Mouse (Mus musculus) limb, embryonic 13.5 days (tissue): ENCODE measurements around the gene Arl9. TPM values are rescaled to one million over a fixed set of nuclear protein-coding genes. Genes with fewer than 3 reads are reported as not detected.

Source experiments
- ATAC-seq: fragments of 200-750 bp; cut with Nextera tagmentation; 2 replicates; pipeline ENCODE4 v1.8.0; 2017; ENCODE audit warnings: low read depth, moderate number of reproducible peaks, moderate TSS enrichment; ENCODE audit not compliant: low FRiP score
- H3K27ac ChIP-seq: fragments of 300-500 bp; sonication (generic); 2 replicates; pipeline ENCODE4 v1.5.1; 2015; ENCODE audit warnings: inconsistent platforms, mild to moderate bottlenecking, moderate library complexity
- H3K27me3 ChIP-seq: fragments of 300-500 bp; sonication (generic); 2 replicates; pipeline ENCODE4 v1.6.1; 2015; ENCODE audit warnings: mild to moderate bottlenecking, inconsistent platforms
- H3K36me3 ChIP-seq: fragments of 300-500 bp; sonication (generic); 2 replicates; pipeline ENCODE4 v1.6.1; 2015; ENCODE audit warnings: inconsistent platforms, mild to moderate bottlenecking, moderate library complexity
- H3K4me1 ChIP-seq: fragments of 300-500 bp; sonication (generic); 2 replicates; pipeline ENCODE4 v1.6.1; 2015; ENCODE audit warnings: inconsistent platforms
- H3K4me2 ChIP-seq: fragments of 300-500 bp; sonication (generic); replicated peaks from 2 replicates; pipeline ENCODE4 v1.6.1; 2015; ENCODE audit warnings: inconsistent platforms, mild to moderate bottlenecking, moderate library complexity
- H3K4me3 ChIP-seq: fragments of 300-500 bp; sonication (generic); 2 replicates; pipeline ENCODE4 v1.5.1; 2015; ENCODE audit warnings: moderate library complexity, mild to moderate bottlenecking, inconsistent platforms
- H3K9ac ChIP-seq: fragments of 300-500 bp; sonication (generic); 2 replicates; pipeline ENCODE4 v1.6.1; 2015; ENCODE audit warnings: mild to moderate bottlenecking, inconsistent platforms
- H3K9me3 ChIP-seq: fragments of 300-500 bp; sonication (generic); 2 replicates; pipeline ENCODE4 v1.6.1; 2016; ENCODE audit warnings: inconsistent platforms
- WGBS: fragments of 180-500 bp; shearing (Covaris S2); methylation state at CpG from one replicate; pipeline ENCODE4 v1.1.7; 2015; 5-methylcytosine and 5-hydroxymethylcytosine counted together
- polyA plus RNA-seq: library from polyadenylated mRNA; unstranded; fragments of >200 nt; fragmentation: Nextera tagmentation; extraction: Ambion mirVana; gene quantifications from 2 replicates; pipeline ENCODE4 v1.2.1, GENCODE M21; 2015

Arl9 gene
- polyA plus RNA-seq, 1 experiment from 2014 or later: not detected

DNA sequence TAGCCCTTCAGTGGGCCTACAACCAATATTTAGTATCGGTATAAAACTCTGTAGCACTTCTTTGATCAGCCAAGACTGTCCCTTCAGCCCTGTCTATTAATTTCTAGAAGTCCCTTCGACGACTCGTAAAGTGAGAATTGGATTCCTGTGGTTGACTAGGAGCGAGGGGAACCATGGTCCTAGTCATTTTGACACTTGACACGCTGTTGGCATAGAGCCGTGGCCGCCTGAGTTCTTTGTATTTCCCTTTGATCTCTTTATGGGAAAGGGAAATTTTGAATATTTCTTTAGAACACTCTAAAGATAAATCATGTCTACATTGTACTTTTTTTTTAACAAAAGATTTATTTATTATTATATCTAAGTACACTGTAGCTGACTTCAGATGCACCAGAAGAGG is 28.1 kb upstream of the Arl9 start:
- Histone ChIP-seq H3K4me2 (peak overlapping the region; percentile 89), H3K27ac (no peak overlapping the region), H3K4me1 (peaks cover 19% of the 10 kb centered on the region), H3K27me3 (no peaks in the 10 kb centered on the region), H3K9me3 (no peaks in the 10 kb centered on the region), H3K4me3 (peak overlapping the region; percentile 94), H3K36me3 (peaks cover 38% of the 10 kb centered on the region), H3K9ac (peak overlapping the region; percentile 90)
- ATAC-seq: no peak
- WGBS: 70% methylated on average over 8 of the region's 8 CpGs

DNA sequence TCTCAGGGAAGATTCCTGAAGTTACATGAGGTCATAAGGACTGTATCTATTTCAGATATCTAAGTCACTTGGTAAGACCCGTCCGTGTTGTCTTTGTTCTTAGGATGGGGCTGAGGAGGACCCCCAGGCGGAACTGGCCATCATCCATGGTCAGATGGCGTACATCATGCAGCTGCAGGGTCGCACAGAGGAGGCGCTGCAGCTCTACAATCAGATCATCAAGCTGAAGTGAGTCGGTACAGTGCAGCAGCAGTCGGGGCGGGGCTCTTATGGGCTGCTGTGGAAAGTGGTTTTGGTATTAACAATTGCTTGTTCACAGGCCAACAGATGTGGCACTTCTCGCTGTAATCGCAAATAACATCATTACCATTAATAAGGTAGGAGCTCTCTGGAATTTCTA is 19.8 kb upstream of the Arl9 start:
- no peaks in the 10 kb centered on the region for H3K4me1 ChIP-seq
- WGBS: 95% methylated on average over 11 of the region's 11 CpGs
- H3K9me3 ChIP-seq: no peaks in the 10 kb centered on the region
- no peak overlapping the region for H3K9ac ChIP-seq
- no peak overlapping the region for H3K27ac ChIP-seq
- H3K27me3 ChIP-seq: no peaks in the 10 kb centered on the region
- no peak overlapping the region for H3K4me2 ChIP-seq
- no peak for ATAC-seq
- H3K36me3 ChIP-seq: peaks cover 81% of the 10 kb centered on the region
- no peak overlapping the region for H3K4me3 ChIP-seq

DNA sequence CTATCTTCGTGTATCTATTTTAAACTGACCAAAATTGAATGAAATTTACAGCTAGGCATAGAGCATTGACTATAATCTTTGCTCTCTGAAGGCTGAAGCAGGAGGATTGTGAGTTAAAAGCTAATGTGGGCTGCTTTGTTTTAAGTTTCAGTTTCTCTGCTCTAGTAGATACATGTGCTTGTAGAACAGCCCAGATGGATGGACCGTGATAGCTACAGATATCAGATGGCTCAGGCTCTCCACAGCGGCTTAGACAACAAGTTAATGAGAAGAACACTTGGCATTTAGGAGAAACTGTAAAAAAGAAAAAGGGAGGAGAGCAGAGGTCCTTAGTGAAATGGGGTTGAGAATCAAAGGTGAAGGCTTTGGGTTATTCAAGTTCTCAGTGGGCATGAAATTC is 13.1 kb upstream of the Arl9 start:
- Histone ChIP-seq H3K4me2 (no peak overlapping the region), H3K27me3 (no peaks in the 10 kb centered on the region), H3K9me3 (no peaks in the 10 kb centered on the region), H3K4me1 (no peaks in the 10 kb centered on the region), H3K4me3 (no peak overlapping the region), H3K9ac (no peak overlapping the region), H3K27ac (no peak overlapping the region), H3K36me3 (peaks cover 88% of the 10 kb centered on the region)
- WGBS: 94% methylated on average over 3 of the region's 3 CpGs
- ATAC-seq: no peak

DNA sequence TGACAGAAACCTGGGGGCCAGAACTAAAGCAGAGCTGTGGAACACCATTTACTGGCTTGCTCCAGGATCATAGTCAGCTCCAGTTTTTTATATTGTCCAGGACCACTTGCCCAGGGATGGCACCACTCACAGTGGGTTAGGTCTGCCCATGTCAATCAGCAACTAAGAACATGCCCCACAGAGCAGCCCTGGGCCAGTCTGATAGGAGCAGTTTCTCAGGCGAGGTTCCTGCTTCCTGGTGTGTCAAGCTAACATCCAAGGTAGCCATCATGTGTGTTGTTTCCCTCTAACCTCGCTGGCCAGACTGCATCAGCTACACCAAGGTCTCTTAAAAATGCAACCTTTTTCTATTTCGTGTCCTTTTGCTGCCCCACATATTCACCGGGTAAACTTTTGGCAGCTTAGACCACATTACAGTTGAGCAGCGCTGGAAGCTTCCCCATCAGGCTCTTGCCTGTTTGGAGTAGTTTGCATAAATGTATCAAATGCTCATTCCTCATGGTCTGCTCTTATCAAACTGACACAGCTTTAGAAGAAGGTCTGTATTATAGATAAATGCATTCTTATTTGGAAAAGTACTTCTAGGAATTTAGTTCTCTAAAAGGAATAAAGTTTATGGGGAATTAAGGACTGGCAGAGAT is 10.6 kb upstream of the Arl9 start:
- H3K4me1 ChIP-seq: no peaks in the 10 kb centered on the region
- no peak overlapping the region for H3K27ac ChIP-seq
- ATAC-seq: no peak
- no peak overlapping the region for H3K4me2 ChIP-seq
- no peak overlapping the region for H3K4me3 ChIP-seq
- 93% methylated on average over 5 of the region's 5 CpGs for WGBS
- H3K9me3 ChIP-seq: no peaks in the 10 kb centered on the region
- no peaks in the 10 kb centered on the region for H3K27me3 ChIP-seq
- H3K9ac ChIP-seq: no peak overlapping the region
- H3K36me3 ChIP-seq: peaks cover 91% of the 10 kb centered on the region

DNA sequence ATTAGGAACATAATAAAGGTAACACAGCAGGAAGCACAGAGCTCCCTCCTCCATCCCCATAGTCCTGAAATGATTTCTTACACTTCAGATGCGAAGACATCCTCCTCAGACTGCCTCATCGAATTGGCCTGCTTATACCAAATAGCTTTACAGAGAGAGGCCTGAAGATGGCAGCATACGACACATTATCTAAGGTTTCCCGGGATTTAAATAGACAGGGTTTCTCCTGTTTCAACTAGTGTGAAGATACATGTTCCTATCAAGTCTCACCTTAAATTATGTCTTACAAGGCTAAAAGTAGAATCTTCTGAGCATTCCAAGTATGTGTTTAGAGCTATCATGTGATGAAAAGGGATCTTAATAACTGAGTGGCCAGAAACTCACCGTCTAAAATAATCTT is 5.4 kb upstream of the Arl9 start:
- H3K9me3 ChIP-seq: peaks cover 4% of the 10 kb centered on the region; the same call in 1 of the 2 replicates
- WGBS: 60% methylated on average over 5 of the region's 5 CpGs
- H3K4me3 ChIP-seq: no peak overlapping the region
- H3K4me2 ChIP-seq: no peak overlapping the region
- H3K27ac ChIP-seq: no peak overlapping the region
- H3K27me3 ChIP-seq: no peaks in the 10 kb centered on the region
- peaks cover 76% of the 10 kb centered on the region for H3K36me3 ChIP-seq
- ATAC-seq: no peak
- no peaks in the 10 kb centered on the region for H3K4me1 ChIP-seq
- H3K9ac ChIP-seq: no peak overlapping the region

DNA sequence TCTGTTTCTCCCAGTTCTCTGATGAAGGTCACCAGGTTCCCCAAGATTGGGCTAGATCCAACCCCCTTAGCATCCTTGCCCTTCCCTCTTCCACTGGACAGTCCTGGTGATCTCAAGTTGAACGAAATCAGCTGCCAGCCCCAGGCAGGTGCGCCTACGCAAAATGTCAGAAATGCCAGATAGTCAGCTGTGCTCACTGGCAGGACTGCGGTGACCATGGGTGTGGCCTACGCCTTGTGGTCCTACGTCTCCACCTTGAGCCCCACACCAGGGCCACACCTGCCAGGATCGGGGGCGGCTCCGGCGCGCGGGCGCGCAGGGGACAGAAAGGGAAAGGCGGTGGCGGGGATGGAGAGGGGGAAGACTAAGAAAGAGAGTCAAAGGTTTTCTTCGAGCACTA is 2.7 kb upstream of the Arl9 start:
- no peaks in the 10 kb centered on the region for H3K27me3 ChIP-seq
- 93% methylated on average over 17 of the region's 17 CpGs for WGBS
- no peak overlapping the region for H3K27ac ChIP-seq
- no peak overlapping the region for H3K4me2 ChIP-seq
- ATAC-seq: no peak
- no peak overlapping the region for H3K4me3 ChIP-seq
- peaks cover 4% of the 10 kb centered on the region; the same call in 1 of the 2 replicates for H3K9me3 ChIP-seq
- peaks cover 48% of the 10 kb centered on the region for H3K36me3 ChIP-seq
- H3K4me1 ChIP-seq: no peaks in the 10 kb centered on the region
- H3K9ac ChIP-seq: no peak overlapping the region

DNA sequence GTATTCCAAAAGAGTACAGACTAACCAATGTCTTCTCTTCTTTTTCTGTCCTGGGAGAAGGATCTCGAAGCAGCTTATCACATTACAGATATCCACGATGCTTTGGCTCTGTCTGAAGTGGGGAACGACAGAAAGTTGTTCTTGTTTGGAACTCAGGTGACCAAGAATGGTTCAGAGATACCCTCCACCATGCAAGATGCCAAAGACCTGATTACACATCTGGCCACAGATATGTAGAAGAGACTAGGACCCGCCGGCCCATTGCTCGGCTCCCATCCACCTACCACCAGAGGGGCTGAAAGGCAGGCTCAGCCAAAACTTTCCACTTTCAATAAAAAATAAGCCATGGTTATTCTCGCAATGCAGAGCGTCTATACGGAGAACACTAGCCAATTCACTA is 6.5 kb downstream of the Arl9 start:
- Histone ChIP-seq H3K27ac (no peak overlapping the region), H3K9ac (no peak overlapping the region), H3K9me3 (no peaks in the 10 kb centered on the region), H3K4me1 (no peaks in the 10 kb centered on the region), H3K36me3 (no peaks in the 10 kb centered on the region), H3K27me3 (no peaks in the 10 kb centered on the region), H3K4me3 (no peak overlapping the region), H3K4me2 (no peak overlapping the region)
- WGBS: 88% methylated on average over 9 of the region's 9 CpGs
- ATAC-seq: no peak

DNA sequence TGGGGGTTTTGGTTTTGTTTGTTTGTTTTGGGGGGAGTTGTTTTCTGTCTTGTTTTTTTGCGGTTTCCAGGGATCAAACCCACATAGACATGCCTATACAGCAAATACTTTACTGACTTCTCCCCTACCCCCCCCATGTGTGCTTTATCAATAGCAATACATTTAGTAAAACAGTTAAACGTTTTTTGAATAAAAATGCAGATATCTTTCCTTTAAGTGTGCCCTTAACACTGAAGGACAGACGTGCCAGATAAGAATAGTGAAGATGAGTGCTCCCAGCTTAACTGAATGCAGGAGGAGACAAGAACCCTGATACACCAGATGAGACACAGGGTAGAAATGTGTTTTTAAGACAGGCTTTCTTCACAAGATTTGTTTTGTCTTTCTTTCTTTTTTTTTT is 7.2 kb downstream of the Arl9 start:
- Histone ChIP-seq H3K4me3 (no peak overlapping the region), H3K9ac (no peak overlapping the region), H3K4me1 (no peaks in the 10 kb centered on the region), H3K4me2 (no peak overlapping the region), H3K36me3 (no peaks in the 10 kb centered on the region), H3K9me3 (no peaks in the 10 kb centered on the region), H3K27me3 (peaks cover under 1% of the 10 kb centered on the region), H3K27ac (no peak overlapping the region)
- 65% methylated on average over 3 of the region's 3 CpGs for WGBS
- ATAC-seq: no peak

DNA sequence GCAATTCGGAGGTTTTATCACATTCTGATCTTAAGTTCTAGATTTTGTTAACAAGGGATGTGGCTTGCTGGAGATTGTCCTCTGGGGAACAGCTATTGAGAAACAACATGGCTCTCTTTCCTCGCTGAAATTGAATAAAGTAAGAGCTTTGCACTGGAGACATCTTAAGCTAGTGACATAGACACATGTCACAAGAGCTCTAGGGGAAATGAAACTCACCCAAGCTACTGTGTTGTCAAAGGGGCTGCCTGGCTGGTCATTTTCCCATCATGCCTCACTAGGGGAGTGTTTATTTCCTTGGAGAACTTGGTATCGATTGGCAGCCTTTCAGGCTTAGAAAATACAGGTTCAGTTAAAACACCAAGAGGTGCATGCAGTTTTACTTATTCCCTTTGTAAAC is 9.3 kb downstream of the Arl9 start:
- H3K27ac ChIP-seq: no peak overlapping the region
- H3K4me2 ChIP-seq: no peak overlapping the region
- H3K9ac ChIP-seq: no peak overlapping the region
- H3K4me1 ChIP-seq: no peaks in the 10 kb centered on the region
- no peak for ATAC-seq
- H3K9me3 ChIP-seq: no peaks in the 10 kb centered on the region
- WGBS: 75% methylated on average over 3 of the region's 3 CpGs
- no peaks in the 10 kb centered on the region for H3K36me3 ChIP-seq
- H3K4me3 ChIP-seq: no peak overlapping the region
- peaks cover 7% of the 10 kb centered on the region for H3K27me3 ChIP-seq

DNA sequence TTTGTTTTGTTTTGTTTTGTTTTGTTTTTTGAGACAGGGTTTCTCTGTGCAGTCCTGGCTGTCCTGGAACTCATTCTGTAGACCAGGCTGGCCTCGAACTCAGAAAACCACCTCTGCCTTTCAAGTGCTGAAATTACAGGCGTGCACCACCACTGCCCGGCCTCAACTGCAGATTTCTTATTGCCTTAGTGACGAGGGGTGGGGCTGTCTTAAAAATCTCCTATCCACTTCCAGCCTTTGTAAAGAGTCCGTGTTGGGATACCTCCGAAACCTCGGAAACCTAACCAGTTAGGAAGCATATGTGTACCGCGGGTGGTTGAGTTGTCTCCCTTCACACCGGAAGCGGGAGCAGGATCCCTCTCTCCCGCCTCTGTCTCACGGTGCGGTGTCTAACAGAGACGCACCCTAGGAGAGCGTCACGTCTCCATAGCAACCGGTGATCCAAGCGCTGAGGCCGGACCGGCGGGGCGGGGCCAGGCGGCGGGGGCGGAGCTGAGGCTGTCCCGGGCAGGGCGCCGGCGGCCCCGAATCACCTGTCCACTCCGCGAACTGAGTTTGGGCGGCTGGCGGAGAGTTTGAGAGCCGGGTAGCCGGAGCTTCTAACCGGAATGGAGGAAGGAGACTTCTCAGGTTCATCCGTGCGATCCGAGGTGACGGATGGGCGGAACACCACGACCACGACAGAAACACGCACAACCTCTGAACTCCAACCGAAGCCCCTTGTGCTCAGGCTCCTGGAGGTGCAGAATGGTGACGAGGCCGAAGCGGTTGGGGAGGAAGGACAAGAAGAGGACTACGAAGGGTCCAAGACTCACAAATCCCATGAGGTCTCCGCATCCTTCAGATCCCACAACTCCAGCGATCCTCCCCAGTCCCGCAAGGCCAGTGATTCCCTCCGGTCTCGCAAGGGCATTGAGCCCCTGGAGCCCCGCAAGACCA is 12.0 kb downstream of the Arl9 start, which contains the start of gene Thegl:
Gene Thegl, plus strand, starts transcription at position 480 of the 939 bp plus-strand sequence.
- Histone ChIP-seq H3K4me2 (peak within 1 kb of the TSS; percentile 79), H3K36me3 (no peaks in the 10 kb centered on the region), H3K4me1 (no peaks in the 10 kb centered on the region), H3K4me3 (peak within 1 kb of the TSS; percentile 53), H3K9ac (peak within 1 kb of the TSS; percentile 50; the same call in 1 of the 2 replicates), H3K27ac (no peak within 1 kb of the TSS), H3K9me3 (no peaks in the 10 kb centered on the region), H3K27me3 (peaks cover 7% of the 10 kb centered on the region)
- peak; percentile 97 for ATAC-seq
- WGBS: 13% methylated on average over 57 of the region's 57 CpGs

DNA sequence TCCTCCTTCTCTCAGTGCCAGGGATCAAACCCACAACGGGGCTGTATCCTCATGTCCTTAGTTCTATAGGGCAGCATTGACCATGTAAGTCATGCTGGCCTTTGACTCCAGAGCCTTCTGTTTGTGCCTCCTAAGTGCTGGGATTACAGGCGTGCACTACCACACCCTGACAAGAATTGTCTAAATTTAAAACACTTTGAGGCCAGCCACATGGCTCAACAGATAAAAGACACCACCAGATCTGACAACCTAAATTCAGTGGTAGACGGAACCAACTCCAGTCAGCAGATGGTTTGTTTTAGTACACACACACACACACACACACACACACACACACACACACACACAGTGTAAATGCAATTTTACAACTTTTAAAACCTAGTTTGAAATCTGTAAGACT is 24.2 kb downstream of the Arl9 start:
- Histone ChIP-seq H3K9me3 (no peaks in the 10 kb centered on the region), H3K4me2 (no peak overlapping the region), H3K36me3 (no peaks in the 10 kb centered on the region), H3K27me3 (no peaks in the 10 kb centered on the region), H3K9ac (no peak overlapping the region), H3K27ac (no peak overlapping the region), H3K4me1 (no peaks in the 10 kb centered on the region), H3K4me3 (no peak overlapping the region)
- no peak for ATAC-seq
- WGBS: 76% methylated on average over 3 of the region's 3 CpGs

DNA sequence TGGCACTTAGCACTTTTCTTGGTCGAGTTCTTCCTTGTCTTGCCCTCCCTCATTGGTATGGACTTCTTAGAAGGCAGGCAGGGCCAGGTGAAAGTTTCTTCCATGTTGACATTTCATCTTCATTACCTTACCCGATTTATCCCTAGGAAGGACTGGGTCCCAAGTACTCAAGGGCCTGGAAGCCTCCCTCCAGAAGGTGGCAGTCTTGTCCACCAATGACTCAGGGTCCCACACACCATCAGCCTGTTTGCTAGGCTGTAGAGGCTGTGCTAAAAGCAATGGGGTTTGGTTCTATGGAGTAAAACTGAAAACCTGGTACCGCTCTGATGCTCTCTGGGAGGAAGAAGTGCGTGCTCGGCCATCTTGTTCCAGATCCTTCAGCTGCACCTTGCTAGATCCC is 25.9 kb downstream of the Arl9 start:
- Histone ChIP-seq H3K9me3 (no peaks in the 10 kb centered on the region), H3K4me1 (no peaks in the 10 kb centered on the region), H3K4me2 (no peak overlapping the region), H3K36me3 (no peaks in the 10 kb centered on the region), H3K27me3 (no peaks in the 10 kb centered on the region), H3K9ac (no peak overlapping the region), H3K4me3 (no peak overlapping the region), H3K27ac (no peak overlapping the region)
- 81% methylated on average over 5 of the region's 5 CpGs for WGBS
- 0 out of 2 replicates have a peak, but pooled peaks have one; percentile 44 for ATAC-seq
